Mouse (Mus musculus) kidney, adult 2 months (tissue): Measurements from ENCODE around the gene Prkar2b. TPM values are rescaled to one million over a fixed set of nuclear protein-coding genes. Genes with fewer than 3 reads are reported as not detected.
A peak's percentile ranks its signal among the peaks of the same experiment; 100 is the strongest.

Experiments
- DNase-seq: peaks from one replicate; pipeline ENCODE4 v3.0.0; 2021
- H3K27ac ChIP-seq: fragments of 200-500 bp; 2 replicates; pipeline ENCODE4 v1.5.1; 2012; ENCODE audit warnings: low read depth, low read length, control low read depth, inconsistent platforms; ENCODE audit not compliant: insufficient read depth
- H3K27me3 ChIP-seq: fragments of 200-500 bp; replicated peaks from 2 replicates; pipeline ENCODE4 v1.6.1; 2012; ENCODE audit warnings: mild to moderate bottlenecking, moderate library complexity, low read length, inconsistent platforms; ENCODE audit not compliant: control insufficient read depth, insufficient read depth
- H3K36me3 ChIP-seq: fragments of 200-500 bp; 2 replicates; pipeline ENCODE4 v1.6.1; 2012; ENCODE audit warnings: mild to moderate bottlenecking, moderate library complexity, low read length, inconsistent platforms; ENCODE audit not compliant: control insufficient read depth, insufficient read depth
- H3K4me1 ChIP-seq: fragments of 200-500 bp; 2 replicates; pipeline ENCODE4 v1.6.1; 2011; ENCODE audit warnings: low read length; ENCODE audit not compliant: control insufficient read depth, insufficient read depth
- H3K4me3 ChIP-seq: fragments of 200-500 bp; 2 replicates; pipeline ENCODE4 v1.5.1; 2011; ENCODE audit warnings: mild to moderate bottlenecking, low read depth, low read length, control low read depth; ENCODE audit not compliant: insufficient read depth
- CTCF ChIP-seq: fragments of 200-500 bp; conservative IDR thresholded peaks from 2 replicates; pipeline ENCODE4 v1.5.1; 2011; ENCODE audit warnings: low read depth, mild to moderate bottlenecking, control low read depth, low read length, moderate library complexity, mixed read lengths; ENCODE audit not compliant: insufficient read depth, insufficient read length
- POLR2A ChIP-seq: fragments of 200-500 bp; IDR thresholded peaks from one replicate; pipeline ENCODE4 v1.6.1; 2011; ENCODE audit warnings: low read depth, low read length, control low read depth
- WGBS: fragments of 180-500 bp; shearing (Covaris S2); methylation state at CpG from one replicate; pipeline ENCODE4 v1.1.7; 2018; 5-methylcytosine and 5-hydroxymethylcytosine counted together
- polyA plus RNA-seq: library from polyadenylated mRNA; depleted of rRNA; stranded (reverse); fragments of >200 nt; gene quantifications from 2 replicates; pipeline ENCODE4 v1.2.3, GENCODE M21; 2012; rRNA removed

Gene Prkar2b
- 9.0 and 12.8 TPM in 2 replicates for polyA plus RNA-seq

DNA sequence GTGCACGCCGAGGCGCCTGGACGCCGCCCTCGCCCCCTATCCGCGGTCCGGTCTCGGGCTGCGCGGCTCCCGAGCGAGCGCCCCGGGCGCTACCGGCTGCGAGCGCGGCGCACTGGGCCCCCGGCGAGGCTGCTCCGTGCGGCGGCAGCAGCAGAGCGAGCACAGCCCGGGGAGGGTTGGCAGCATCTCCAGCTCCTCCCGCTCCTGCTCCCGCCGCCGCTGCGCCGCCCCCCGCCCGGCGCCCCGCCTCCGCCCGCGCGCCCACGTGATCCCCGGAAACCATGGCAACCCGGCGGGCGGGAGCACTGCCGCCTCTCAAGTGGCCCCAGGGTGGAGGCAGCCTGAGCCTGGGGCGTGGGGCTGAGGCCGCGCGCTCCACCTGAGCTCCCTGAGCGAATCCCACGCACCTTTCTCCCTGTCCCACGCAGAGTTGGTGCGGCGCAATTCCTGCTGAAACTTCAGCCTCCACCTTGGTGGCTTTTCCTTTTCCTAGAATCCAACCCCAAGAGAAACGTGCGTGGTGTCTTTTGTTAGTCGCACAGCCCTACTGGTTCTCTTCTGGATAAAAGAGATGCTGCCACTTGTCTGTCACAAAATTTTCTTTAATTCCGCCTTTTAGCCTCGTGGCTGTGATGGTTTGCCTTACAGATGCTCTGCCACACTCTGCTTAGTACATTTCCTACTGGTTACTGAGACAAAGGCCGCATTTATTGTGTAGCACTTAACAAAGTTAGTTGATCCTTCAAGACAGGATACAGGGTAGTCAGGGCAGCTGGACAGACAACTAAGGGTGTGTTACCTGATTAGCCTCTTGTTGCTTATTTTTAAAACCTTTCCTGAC, at the start of gene Prkar2b:
Gene Prkar2b, minus strand, starts transcription at position 207 of the 841 bp plus-strand sequence.
- Histone ChIP-seq H3K4me1 (no peaks in the 10 kb centered on the region), H3K36me3 (no peaks in the 10 kb centered on the region), H3K4me3 (peak within 1 kb of the TSS; percentile 51), H3K27me3 (no peaks in the 10 kb centered on the region), H3K27ac (no peak within 1 kb of the TSS)
- DNase-seq = peak; percentile 90
- 2% methylated on average over 64 of the region's 64 CpGs for WGBS
- TF ChIP-seq CTCF = no peak
- no peak for TF ChIP-seq POLR2A

DNA sequence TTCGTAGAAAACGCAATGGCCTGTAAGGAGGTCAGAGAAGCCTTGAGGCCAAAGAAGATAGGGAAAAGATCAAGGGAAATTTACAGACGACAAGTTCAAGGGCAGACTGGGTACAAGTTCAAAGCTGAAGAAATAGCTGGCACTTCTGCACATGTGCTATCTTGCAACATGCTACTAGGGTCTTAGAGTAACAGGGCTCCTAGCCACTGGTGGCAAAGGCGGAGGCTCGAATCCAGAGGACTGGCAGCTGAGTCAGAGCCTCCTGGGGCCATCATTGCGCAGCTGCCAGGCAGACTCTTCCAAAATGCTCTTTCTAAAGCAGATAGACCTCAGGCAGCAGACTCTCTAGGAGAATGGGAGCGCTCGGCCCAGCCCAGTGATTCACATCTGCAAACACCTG, 48.1 kb upstream of the Prkar2b start:
- no peaks in the 10 kb centered on the region; the same call in 1 of the 2 replicates for H3K27me3 ChIP-seq
- H3K27ac ChIP-seq = no peak overlapping the region
- no peaks in the 10 kb centered on the region for H3K36me3 ChIP-seq
- H3K4me1 ChIP-seq = no peaks in the 10 kb centered on the region
- H3K4me3 ChIP-seq = no peak overlapping the region
- DNase-seq = no peak
- 93% methylated on average over 8 of the region's 8 CpGs for WGBS
- TF ChIP-seq POLR2A (no peak), CTCF (no peak)

DNA sequence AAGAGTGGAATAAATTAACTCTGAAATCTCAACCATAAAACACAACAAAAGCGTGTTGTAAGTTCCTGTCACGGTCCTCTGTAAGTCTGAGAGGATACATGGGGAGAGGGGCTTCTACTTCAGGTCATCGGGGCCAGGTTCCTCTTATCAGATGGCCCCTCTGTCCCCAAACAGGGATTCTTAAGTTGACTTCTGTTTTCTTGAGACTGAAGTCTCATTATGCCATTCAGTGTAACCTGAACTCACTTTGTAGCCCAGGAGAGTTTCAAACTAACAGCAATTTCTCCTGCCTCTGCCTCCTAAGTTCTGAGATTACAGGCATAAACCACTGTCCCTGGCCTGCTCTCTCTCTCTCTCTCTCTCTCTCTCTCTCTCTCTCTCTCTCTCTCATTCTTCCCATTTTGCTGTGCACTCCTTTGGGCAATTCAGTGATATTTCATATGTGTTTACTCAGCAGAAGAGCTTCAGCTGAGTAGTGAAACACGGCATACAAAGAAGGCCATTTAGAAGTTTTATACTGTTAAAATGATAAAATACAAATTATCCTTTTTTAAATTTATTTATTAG, 43.9 kb upstream of the Prkar2b start:
- TF ChIP-seq CTCF = no peak
- TF ChIP-seq POLR2A = no peak
- no peak for DNase-seq
- no peaks in the 10 kb centered on the region for H3K36me3 ChIP-seq
- no peak overlapping the region for H3K4me3 ChIP-seq
- H3K4me1 ChIP-seq = no peaks in the 10 kb centered on the region
- 90% methylated on average over 4 of the region's 4 CpGs for WGBS
- H3K27me3 ChIP-seq = no peaks in the 10 kb centered on the region; the same call in 1 of the 2 replicates
- no peak overlapping the region for H3K27ac ChIP-seq

DNA sequence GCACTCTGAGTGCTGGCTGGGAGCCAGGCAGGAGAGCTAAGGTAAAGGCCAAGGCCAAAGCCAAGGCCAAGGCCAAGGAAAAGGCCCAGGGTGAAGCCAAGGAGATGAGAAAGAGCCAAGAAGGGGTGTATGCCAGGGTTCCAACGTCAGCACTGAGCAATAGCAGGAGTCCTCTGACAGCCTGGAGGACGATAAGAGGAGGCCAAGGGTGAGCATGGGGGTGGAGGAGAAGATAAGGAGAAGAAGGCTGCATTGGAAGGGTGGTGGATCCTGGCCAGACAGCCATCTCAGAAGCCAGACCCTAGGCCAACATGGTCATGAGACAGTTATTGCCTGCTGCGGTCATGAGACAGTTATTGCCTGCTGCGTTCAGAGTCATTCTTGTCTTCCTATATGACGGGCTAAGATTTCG, 43.4 kb upstream of the Prkar2b start:
- Histone ChIP-seq H3K36me3 (no peaks in the 10 kb centered on the region), H3K27me3 (no peaks in the 10 kb centered on the region), H3K4me1 (no peaks in the 10 kb centered on the region), H3K4me3 (no peak overlapping the region), H3K27ac (no peak overlapping the region)
- DNase-seq = peak; percentile 18
- 83% methylated on average over 6 of the region's 6 CpGs for WGBS
- TF ChIP-seq POLR2A = no peak

DNA sequence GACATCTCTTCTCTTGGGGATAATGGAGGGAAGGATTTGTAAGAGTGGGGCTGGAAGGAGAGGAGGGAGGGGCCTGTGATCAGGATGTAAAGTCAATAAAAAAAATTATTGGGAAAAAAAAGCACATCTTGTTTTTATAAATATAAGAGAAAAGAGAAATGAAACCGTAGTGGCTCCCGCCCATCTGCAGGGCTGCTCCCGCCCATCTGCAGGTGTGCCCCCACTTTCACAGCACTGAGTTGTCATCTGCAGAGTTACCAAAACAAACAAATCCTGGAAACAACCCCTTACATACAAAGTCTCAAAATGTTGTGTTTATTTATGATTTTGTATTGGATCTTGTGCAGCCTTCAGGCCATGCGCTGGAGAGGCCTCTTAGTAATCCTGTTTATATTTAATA, 40.2 kb upstream of the Prkar2b start:
- no peak for TF ChIP-seq CTCF
- no peak for TF ChIP-seq POLR2A
- H3K27ac ChIP-seq = no peak overlapping the region
- H3K4me3 ChIP-seq = no peak overlapping the region
- 97% methylated on average over 4 of the region's 4 CpGs for WGBS
- no peaks in the 10 kb centered on the region for H3K4me1 ChIP-seq
- no peaks in the 10 kb centered on the region for H3K27me3 ChIP-seq
- DNase-seq = no peak
- H3K36me3 ChIP-seq = no peaks in the 10 kb centered on the region

DNA sequence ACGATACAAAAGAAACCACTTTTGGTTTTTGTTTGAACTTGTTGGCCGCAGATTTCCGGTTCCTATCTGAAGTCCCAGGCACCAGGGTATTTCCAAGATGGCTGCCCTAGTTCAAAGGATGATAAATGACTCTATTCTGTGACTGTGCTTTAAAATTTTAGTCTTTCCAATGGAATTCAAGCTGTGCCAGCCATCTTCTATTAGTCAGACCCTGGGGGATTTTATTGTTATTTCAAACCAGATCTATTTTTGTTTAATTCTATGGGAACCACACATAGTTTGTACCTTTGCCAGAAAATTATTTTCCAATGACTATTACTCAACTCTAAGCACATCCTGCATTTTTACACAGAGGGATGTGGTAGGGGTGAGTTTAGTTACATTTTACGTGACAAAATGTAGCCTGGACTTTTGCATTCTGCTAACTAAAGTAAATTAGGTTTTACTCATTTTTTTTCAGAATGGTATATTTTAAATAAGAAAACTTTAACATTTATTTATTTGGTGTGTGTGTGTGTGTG, 38.6 kb upstream of the Prkar2b start:
- DNase-seq = no peak
- Histone ChIP-seq H3K36me3 (no peaks in the 10 kb centered on the region), H3K4me1 (no peaks in the 10 kb centered on the region), H3K4me3 (no peak overlapping the region), H3K27me3 (no peaks in the 10 kb centered on the region), H3K27ac (no peak overlapping the region)
- WGBS = 81% methylated on average over 4 of the region's 4 CpGs
- TF ChIP-seq POLR2A (no peak), CTCF (no peak)

DNA sequence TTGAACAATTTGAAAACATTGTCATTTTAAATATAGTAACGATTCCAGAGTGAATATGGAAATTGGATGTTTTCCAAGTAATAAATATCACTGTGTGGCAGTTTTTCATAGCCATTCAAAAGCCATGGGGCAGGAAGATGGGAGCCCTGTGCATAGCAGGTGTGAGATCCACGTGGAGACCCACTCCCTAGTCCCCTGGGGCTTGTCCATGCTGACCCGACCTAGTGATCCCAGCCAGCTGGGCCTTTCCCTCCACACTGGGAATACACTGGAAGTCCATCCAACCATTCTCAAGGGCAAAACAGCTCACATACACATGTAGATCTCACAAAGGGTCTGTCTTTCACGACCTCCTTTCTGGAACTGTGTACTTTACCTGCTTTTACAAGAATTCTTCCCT, 37.5 kb upstream of the Prkar2b start:
- no peak overlapping the region for H3K27ac ChIP-seq

More for the DNA sequence above, 37.5 kb upstream of the Prkar2b start:
- WGBS = 53% methylated on average over 4 of the region's 4 CpGs
- Histone ChIP-seq H3K27me3 (no peaks in the 10 kb centered on the region), H3K4me1 (no peaks in the 10 kb centered on the region), H3K36me3 (no peaks in the 10 kb centered on the region), H3K4me3 (no peak overlapping the region)
- TF ChIP-seq CTCF (no peak), POLR2A (no peak)
- no peak for DNase-seq
